Mouse (Mus musculus) erythroid progenitor cell, adult 5-6 weeks (primary cell): ENCODE measurements around the gene Arfgef2. TPM values are rescaled to one million over a fixed set of nuclear protein-coding genes. Genes with fewer than 3 reads are reported as not detected.

ENCODE experiments used
- ATAC-seq: replicated peaks from 2 replicates; pipeline ENCODE4 v1.8.0; 2016; ENCODE audit warnings: moderate number of reproducible peaks, mild to moderate bottlenecking, moderate TSS enrichment, inconsistent platforms; ENCODE audit not compliant: poor library complexity, low FRiP score, severe bottlenecking
- total RNA-seq, 2 experiments: library from RNA; stranded (forward) in 1 of 2; stranded (reverse) in 1 of 2; fragments of 150-400 nt in 1 of 2; fragments of 186-747, 209-891 nt in 1 of 2; gene quantifications; 2 replicates each; pipeline versions ENCODE4 v1.2.3 to v1.2.4; 2015 to 2017; ENCODE audit warnings: low replicate concordance in 2 of 2

The Arfgef2 gene
- total RNA-seq, 2 experiments from 2014 or later: 7.1 to 19.1 TPM

DNA sequence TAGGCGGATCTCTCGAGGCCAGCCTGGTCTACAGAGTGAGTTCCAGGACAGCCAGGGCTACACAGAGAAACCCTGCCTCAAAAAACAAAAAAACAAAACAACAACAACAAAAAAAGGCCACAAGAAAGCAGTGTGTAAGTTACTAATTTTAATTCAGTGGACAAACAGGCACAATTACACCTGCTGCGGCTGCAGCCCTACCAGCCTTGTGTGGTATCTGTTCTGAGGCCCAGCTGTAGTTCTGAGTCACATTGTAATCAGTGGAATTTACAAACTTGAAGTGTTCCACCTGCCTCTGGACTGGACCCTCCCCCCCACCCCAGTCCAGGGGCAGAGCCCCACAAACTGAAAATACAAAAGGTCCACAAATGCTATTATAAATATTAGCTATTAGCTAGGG is 2.1 kb upstream of the Arfgef2 start:
- ATAC-seq: no peak

DNA sequence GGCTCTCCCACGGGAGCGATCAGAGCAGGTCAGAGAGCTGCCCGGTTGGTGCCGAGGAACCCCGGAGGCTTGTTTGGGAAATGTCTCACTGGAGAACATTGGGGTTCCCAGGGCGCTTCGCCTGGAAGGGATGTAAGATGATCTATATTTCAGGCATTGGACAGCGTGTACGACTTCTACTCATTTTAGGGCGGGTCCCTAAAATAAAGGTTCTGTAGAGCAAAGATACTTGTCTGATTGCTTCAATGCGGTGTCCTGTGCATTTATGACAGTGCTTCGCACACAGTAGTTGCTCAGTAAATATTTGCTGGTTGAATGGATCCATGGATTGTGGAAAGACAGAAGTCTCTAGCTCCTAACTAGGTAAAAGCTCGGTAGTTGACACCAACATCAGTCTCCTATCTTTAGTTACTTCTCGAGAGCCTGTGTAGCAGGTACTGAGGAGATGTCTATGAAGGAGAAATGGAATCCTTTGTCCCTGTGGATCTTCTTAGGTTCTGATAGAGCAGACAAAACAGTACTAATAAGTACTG is 851 bp downstream of the Arfgef2 start:
- ATAC-seq: peak; percentile 69

DNA sequence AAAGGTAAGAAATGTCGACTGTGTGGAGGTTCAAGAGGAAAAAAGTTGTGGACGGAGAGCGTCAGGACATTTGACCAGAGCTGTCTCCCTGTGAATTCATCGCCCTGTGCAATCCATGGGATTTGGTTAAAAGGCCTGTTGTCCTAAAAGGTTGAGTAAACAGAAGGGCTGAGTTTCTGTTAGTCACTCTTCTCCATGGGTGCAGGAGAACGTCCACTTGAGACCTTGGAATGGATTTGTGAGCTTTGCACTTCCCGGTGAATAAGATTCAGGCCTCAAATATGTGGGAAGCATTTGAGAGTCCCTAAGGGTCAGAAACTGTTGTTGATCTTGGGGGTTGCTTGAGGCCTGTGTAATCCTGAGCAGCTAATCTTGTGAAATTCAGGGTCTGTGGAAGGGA is 1.4 kb downstream of the Arfgef2 start:
- ATAC-seq: no peak

- ATAC-seq: no peak
Measured at GRCm38 (mm10) chr2:166809499-166809898, 4.1 kb downstream of the Arfgef2 start.

GRCm38 (mm10) chr2:166810821-166811220 is 5.4 kb downstream of the Arfgef2 start:
- no peak for ATAC-seq

DNA sequence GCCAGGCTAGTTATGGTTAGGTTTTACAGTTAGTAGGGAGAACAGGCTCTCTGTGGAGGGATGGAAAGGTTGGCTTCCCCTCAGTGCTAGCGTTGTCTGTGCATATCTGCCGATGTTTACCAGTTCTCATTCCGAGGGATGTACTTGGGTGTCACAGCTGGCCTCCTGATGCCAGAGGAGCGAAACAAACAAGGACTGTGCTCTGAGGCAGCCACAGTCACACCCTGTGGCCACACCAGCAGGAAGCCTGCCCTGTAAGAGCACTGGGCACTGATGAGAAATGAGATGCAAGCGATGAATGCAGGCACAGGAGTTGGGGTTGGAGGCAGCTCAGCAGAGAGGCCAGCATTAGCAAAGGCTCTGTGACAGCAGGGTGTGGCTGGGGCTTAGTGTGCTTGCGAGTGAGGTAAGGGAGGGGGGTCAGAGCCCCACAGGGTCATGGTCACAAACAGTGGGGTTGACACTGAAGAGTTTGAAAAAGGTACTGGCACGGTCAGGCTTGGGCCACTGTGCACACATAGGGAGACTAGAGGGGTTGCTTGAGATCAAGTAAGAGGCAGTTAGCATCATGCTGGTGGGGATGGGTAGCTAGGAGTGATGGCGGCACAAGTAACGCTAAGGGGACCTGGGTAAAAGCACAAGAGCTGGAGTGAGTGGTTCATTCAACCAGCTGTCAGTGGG is 13.2 kb downstream of the Arfgef2 start:
- no peak; the same call in 1 of the 2 replicates for ATAC-seq

DNA sequence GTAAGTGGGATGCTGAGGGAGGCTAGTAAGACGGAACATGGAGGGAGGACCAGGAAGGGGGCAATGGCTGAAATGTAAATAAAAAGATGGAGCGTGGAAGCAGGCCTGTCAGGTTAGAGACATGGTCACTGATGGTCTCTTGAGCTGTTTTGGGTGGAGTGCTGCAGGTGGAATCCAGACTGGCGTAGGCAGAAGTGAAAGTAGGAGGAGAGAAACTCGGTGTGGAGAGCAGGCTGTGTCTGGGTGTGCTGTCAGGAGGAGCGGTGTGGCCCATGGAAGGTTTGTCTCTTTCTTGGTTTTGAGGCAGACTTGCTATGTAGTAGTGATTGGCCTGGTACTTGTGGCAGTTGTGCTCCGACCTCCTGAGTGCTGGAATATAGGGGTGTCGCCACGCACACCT is 14.5 kb downstream of the Arfgef2 start:
- ATAC-seq: no peak

- ATAC-seq: no peak
Measured at GRCm38 (mm10) chr2:166820844-166821243, 15.5 kb downstream of the Arfgef2 start.

GRCm38 (mm10) chr2:166821406-166821805 is 16.0 kb downstream of the Arfgef2 start:
- no peak for ATAC-seq

GRCm38 (mm10) chr2:166822119-166822826 is 16.9 kb downstream of the Arfgef2 start:
- no peak for ATAC-seq

GRCm38 (mm10) chr2:166822901-166823300 is 17.5 kb downstream of the Arfgef2 start:
- no peak for ATAC-seq

DNA sequence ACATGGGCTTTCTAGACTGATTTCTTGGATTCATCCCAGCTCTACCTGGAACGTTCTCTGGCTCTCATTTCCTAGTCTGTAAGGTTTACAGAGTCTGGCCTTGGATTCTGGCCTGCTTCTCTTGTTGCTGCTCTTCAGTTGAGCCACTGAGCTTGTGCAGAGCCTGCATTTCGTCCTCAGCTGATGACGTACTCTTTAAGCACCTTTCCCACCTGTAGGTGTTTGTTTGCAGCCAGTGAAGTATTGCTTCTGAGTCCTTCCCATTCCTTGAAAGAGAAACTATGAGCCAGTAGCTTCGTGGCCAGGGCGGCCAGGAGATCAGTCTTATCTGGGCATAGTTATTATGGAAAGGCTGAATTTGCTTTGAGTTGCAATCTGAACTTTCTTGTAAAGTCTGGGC is 19.0 kb downstream of the Arfgef2 start:
- ATAC-seq: no peak

- no peak for ATAC-seq
Measured at GRCm38 (mm10) chr2:166824998-166825397, 19.6 kb downstream of the Arfgef2 start.

- no peak for ATAC-seq
Measured at GRCm38 (mm10) chr2:166826491-166827224, 21.3 kb downstream of the Arfgef2 start.

- no peak for ATAC-seq
Measured at GRCm38 (mm10) chr2:166828306-166828705, 22.9 kb downstream of the Arfgef2 start.

GRCm38 (mm10) chr2:166830350-166830749 is 25.0 kb downstream of the Arfgef2 start:
- no peak for ATAC-seq

GRCm38 (mm10) chr2:166834091-166834490 is 28.7 kb downstream of the Arfgef2 start:
- ATAC-seq: no peak

GRCm38 (mm10) chr2:166834796-166835195 is 29.4 kb downstream of the Arfgef2 start:
- no peak for ATAC-seq

DNA sequence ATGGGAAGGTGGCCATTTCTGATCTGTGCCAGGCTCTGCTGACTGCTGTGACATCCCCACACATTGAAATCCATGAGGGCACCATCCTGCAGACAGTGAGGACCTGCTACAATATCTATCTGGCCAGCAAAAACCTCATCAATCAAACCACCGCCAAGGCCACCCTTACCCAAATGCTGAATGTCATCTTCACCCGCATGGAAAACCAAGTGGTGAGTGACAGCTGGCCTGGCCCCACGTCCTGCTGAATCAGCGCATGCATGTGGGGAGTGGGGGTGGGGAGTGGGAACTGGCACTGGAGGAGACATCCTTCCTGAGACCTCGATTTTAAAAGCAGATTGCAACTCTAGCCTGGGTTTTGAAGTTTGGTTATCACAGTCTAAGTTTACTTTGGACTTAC is 30.2 kb downstream of the Arfgef2 start:
- no peak for ATAC-seq

- no peak for ATAC-seq
Measured at GRCm38 (mm10) chr2:166841813-166842212, 36.4 kb downstream of the Arfgef2 start.

DNA sequence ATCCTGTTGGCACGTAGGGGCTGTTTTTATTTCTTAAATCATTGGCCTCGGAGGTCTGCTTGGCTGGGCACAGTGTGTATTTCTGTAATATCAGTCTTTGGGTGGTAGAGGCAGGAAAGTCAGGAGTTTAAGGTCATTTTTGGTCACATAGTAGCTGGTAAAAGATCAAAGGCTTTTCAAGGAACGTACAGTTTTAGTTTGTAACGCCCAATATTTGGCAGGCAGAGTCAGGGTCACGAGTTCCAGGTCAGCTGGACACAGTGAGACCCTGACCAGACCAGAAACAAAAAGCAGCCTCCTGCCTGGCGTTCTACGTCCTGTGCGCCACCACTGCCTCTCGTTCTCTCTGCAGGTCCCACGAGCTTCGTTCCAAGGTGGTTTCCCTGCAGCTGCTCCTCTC is 45.3 kb downstream of the Arfgef2 start:
- no peak for ATAC-seq
